Mouse (Mus musculus) lung, adult 2 months (tissue): ENCODE data around the gene Ripor2. TPM values are rescaled to one million over a fixed set of nuclear protein-coding genes. Genes with fewer than 3 reads are reported as not detected.

Source experiments
- DNase-seq: peaks from one replicate; pipeline ENCODE4 v3.0.0; 2022
- H3K4me1 ChIP-seq: fragments of 200-500 bp; 2 replicates; pipeline ENCODE4 v1.6.1; 2011; ENCODE audit warnings: low read length; ENCODE audit not compliant: control insufficient read depth, insufficient read depth
- H3K4me3 ChIP-seq: fragments of 200-500 bp; replicated peaks from 2 replicates; pipeline ENCODE3; 2011; ENCODE audit warnings: low read depth, mild to moderate bottlenecking, control low read depth, low read length; ENCODE audit errors: extremely low read depth
- CTCF ChIP-seq: fragments of 200-500 bp; IDR thresholded peaks from 2 replicates; pipeline ENCODE4 v1.5.1; 2011; ENCODE audit warnings: mild to moderate bottlenecking, low read length, control low read depth; ENCODE audit not compliant: insufficient read depth
- POLR2A ChIP-seq: fragments of 200-500 bp; IDR thresholded peaks from 2 replicates; pipeline ENCODE4 v1.6.1; 2011; ENCODE audit warnings: low read depth, mild to moderate bottlenecking, control low read depth, low read length, borderline replicate concordance; ENCODE audit errors: extremely low read depth
- WGBS: fragments of 180-500 bp; shearing (Covaris S2); methylation state at CpG from one replicate; pipeline ENCODE4 v1.1.7; 2018; 5-methylcytosine and 5-hydroxymethylcytosine counted together
- polyA plus RNA-seq: library from polyadenylated mRNA; depleted of rRNA; stranded (reverse); fragments of >200 nt; gene quantifications from 2 replicates; pipeline ENCODE4 v1.2.3, GENCODE M21; 2012; rRNA removed

The Ripor2 gene
- polyA plus RNA-seq, 1 experiment, result 8.8 TPM

DNA sequence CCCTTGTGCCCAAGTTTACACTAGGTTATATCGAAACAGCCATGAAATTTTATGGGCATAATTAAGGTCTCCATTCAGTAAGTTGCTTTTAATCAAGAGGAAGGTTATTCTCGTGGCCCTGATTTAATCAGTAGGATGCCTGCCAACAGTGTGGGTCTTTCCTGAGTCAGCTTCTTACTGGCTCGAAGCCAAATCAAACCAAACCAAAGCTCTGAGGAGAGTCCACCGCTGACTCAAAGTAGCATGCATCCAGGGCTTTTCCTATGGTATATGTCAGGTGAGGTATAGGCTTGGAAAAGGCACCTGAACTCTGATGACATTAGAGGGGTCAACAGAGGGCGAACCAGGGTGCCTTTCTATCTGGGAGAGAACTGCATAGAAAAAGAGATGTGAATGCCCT, 199.9 kb downstream of the Ripor2 start:
- no peak for TF ChIP-seq POLR2A
- no peak for TF ChIP-seq CTCF
- no peak for DNase-seq
- no peak overlapping the region for H3K4me3 ChIP-seq
- 0 out of 2 replicates have a peak, but pooled peaks cover 2% of the 10 kb centered on the region for H3K4me1 ChIP-seq
- WGBS, result 33% methylated on average over 5 of the region's 5 CpGs

Other genes with a start within 250 kb of the Ripor2 start
- not detected in 2 replicates for gene Armh2, start 159.0 kb downstream of the Ripor2 start, polyA plus RNA-seq
- gene Gmnn, start 179.7 kb downstream of the Ripor2 start, polyA plus RNA-seq, result 2.2 and 3.2 TPM in 2 replicates
- 27.0 and 34.5 TPM in 2 replicates for gene BC005537, start 219.5 kb downstream of the Ripor2 start, polyA plus RNA-seq
- 32.3 and 32.6 TPM in 2 replicates for gene Acot13, start 249.4 kb downstream of the Ripor2 start, polyA plus RNA-seq
- gene Tdp2, start 249.5 kb downstream of the Ripor2 start, polyA plus RNA-seq, result 8.9 and 12.7 TPM in 2 replicates